Mouse (Mus musculus): Measurements from ENCODE around the gene Trim65. TPM values are rescaled to one million over a fixed set of nuclear protein-coding genes. Genes with fewer than 3 reads are reported as not detected.
A peak's percentile ranks its signal among the peaks of the same experiment; 100 is the strongest.

Trim65 gene
- total and polyA plus RNA-seq, 2 experiments from 2014 or later: 2.3 to 7.6 TPM

DNA sequence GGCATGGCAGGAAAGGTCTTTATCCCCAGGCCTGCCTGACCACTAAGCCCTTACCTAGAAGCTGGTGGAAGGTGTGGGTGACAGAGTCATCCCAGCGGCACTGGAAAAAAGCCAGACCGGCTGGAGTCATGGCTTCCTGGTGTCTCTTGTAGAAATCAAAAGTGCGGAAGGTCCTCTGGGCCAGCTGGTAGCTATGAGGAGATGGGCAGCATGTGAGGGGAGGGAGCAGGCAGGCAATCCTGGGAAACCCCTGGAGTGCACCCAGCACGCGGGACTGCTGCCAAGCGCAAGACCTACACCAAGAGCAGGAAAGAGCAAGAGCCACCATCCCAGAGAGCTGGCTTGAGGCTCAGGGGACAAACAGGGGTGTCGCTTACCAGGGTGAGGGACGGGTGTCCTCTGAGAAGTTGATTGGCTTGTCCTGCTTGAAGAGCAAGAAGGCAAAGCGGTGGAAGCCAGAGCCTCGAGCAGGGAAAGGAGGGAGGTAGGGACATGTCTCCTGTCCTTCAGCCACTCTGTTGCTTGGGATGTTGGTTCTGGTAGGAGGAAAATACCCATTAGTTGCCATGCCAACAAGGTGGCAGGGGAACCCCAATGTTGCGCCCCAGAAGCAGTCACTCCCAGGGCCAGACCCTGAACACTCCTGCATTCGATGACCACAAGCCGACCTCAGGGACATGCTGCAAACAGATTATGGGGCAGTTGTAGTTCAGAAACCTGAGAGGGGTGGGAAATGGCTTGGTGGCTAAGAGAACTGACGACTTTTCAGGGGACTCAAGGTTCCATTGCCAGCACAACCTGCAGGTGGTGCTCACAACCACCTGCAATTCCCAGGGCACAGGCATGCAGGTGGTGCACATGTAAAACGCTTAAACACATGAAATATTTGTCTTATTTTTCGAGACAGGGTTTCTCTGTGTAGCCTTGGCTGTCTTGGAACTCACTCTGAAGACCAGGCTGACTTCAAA, 1.7 kb upstream of the Trim65 start:
- Histone ChIP-seq H3K9ac (replicated peaks; ENCODE audit: low read length, poor library complexity, severe bottlenecking) (no peak overlapping the region), H3K4me2 (ENCODE audit: low read depth, low read length, poor library complexity, severe bottlenecking) (no peak overlapping the region), H3K4me1 (ENCODE audit: insufficient read depth, low read length) (peaks cover 6% of the 10 kb centered on the region; the same call in 1 of the 2 replicates), H3K9me3 (ENCODE audit: low read length) (no peaks in the 10 kb centered on the region), H3K4me3 (ENCODE audit: low read depth, low read length) (no peak overlapping the region), H3K36me3 (ENCODE audit: insufficient read depth, low read length) (peaks cover 25% of the 10 kb centered on the region), H3K27ac (ENCODE audit: low read depth, low read length) (no peak overlapping the region), H3K27me3 (ENCODE audit: insufficient read depth, low read length) (no peaks in the 10 kb centered on the region)
- 85% methylated on average over 16 of the region's 16 CpGs for WGBS
- ATAC-seq (ENCODE audit: low FRiP score) (no peak), DNase-seq (ENCODE audit: low spot score) (no peak)
- peak; percentile 63 for TF ChIP-seq CTCF (IDR thresholded peaks at IDR 0.05)

DNA sequence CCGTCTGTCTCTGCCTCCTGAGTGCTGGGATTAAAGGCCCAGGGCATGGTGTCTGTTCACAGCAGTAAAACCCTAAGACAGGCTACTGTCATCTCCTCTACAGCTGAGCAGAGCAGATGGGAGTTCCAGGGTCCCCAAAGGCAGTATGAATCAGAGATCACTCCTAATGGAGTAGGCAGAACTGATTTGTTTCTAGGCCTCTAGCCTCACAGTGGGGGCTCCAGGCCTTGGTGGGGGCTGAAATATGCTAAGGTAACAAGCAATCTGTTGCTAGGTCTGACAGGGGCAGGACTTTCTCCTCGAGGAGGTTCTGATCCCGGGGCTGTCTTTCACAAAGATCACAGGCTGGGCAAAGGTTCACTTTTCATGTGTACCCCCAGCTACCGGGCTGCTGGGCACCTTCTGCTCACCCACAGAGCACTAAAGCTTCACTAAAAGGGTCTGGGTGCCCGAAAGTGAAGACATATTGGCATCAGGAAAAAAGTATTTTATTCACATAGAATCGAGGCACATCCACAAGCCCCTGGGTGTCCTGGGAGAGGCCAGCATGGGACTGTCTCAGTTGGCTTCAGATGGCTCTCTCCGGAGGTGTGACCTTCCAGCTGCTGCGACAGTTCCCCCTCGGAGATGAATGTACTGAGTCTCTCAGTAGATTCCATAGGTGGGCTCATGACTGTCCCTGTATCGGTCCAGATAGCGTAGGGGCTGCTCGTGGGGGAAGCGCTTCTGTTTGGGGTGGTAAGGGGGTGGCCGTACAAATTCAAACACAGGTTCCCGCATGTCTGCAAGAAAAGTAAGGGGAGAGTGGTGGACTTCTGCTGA, 632 bp upstream of the Trim65 start:
- H3K27ac ChIP-seq (ENCODE audit: low read depth, low read length): no peak overlapping the region
- H3K27me3 ChIP-seq (ENCODE audit: insufficient read depth, low read length): no peaks in the 10 kb centered on the region
- ATAC-seq (ENCODE audit: low FRiP score) (no peak), DNase-seq (ENCODE audit: low spot score) (no peak)
- peaks cover 6% of the 10 kb centered on the region; the same call in 1 of the 2 replicates for H3K4me1 ChIP-seq (ENCODE audit: insufficient read depth, low read length)
- H3K36me3 ChIP-seq (ENCODE audit: insufficient read depth, low read length): peaks cover 26% of the 10 kb centered on the region
- peak overlapping the region; percentile 57 for H3K4me3 ChIP-seq (ENCODE audit: low read depth, low read length)
- H3K9ac ChIP-seq (replicated peaks; ENCODE audit: low read length, poor library complexity, severe bottlenecking): peak overlapping the region; percentile 79; the same call in 1 of the 2 replicates
- no peaks in the 10 kb centered on the region for H3K9me3 ChIP-seq (ENCODE audit: low read length)
- 86% methylated on average over 15 of the region's 15 CpGs for WGBS
- TF ChIP-seq CTCF (IDR thresholded peaks at IDR 0.05): no peak
- H3K4me2 ChIP-seq (ENCODE audit: low read depth, low read length, poor library complexity, severe bottlenecking): peak overlapping the region; percentile 73

DNA sequence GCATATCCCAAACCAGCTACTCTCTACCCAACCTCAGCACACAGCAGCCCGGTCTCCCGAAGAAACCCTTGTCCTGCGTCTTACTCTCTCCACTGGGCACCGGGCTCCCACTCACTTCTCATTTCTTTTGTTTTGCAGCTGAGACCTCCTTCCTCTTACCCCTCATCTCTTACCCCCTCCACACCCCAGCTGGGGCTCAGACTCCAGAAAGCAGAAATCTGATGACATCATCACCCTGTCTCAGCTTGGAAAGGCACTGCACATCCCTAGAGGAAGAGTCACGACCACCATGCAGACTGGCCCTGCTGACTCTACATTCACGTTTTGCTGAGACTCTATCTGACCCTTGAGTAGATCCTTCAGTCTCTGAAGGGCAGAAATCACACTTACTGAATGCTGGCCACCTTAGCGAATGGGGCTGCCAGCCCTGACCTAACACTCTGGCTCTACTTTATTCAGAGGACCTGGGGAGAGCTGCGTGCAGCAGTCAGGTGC, 888 bp downstream of the Trim65 start:
- Histone ChIP-seq H3K4me3 (ENCODE audit: low read depth, low read length) (peak overlapping the region; percentile 57), H3K4me1 (ENCODE audit: insufficient read depth, low read length) (peaks cover 6% of the 10 kb centered on the region; the same call in 1 of the 2 replicates), H3K36me3 (ENCODE audit: insufficient read depth, low read length) (peaks cover 35% of the 10 kb centered on the region), H3K9ac (replicated peaks; ENCODE audit: low read length, poor library complexity, severe bottlenecking) (peak overlapping the region; percentile 79), H3K9me3 (ENCODE audit: low read length) (no peaks in the 10 kb centered on the region), H3K27me3 (ENCODE audit: insufficient read depth, low read length) (no peaks in the 10 kb centered on the region), H3K4me2 (ENCODE audit: low read depth, low read length, poor library complexity, severe bottlenecking) (peak overlapping the region; percentile 73), H3K27ac (ENCODE audit: low read depth, low read length) (peak overlapping the region; percentile 89)
- WGBS: 29% methylated on average over 8 of the region's 8 CpGs
- TF ChIP-seq CTCF (IDR thresholded peaks at IDR 0.05): no peak
- DNase-seq (ENCODE audit: low spot score) (no peak), ATAC-seq (ENCODE audit: low FRiP score) (peak; percentile 24)

DNA sequence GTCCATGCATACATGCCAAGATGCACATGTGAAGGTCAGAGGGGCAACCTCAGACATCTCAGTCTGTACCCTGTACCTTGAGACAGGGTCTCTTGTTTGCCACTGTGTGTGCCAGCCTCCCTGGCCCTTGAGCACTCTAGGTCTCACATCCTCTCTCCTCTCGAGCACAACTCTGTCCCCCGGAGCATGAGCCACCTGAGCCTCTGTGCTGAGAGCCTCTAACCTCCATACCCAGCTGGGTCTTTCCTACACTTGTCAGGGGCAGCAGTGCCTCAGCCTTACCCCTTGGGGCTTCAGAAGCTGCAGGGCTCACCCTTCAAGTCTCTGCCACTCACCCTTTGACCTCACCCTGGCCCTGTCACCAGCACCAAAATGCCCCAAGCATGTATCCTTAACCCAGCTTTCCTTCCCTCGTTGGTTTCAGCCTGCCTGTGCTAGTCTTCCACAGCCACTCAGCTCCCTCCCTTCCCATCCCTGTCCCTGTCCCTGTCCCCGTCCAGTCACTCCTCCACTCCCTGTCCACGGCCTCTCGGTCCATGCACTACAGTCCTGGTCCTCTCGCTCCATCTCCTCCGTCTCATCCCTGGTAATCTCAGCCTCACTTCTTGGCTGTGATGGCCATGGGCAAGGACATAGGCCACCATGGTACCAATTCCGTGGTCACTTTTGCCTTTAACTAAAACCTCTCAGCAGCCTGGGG, 1.7 kb downstream of the Trim65 start:
- peak overlapping the region; percentile 73; the same call in 1 of the 2 replicates for H3K4me2 ChIP-seq (ENCODE audit: low read depth, low read length, poor library complexity, severe bottlenecking)
- no peak overlapping the region for H3K4me3 ChIP-seq (ENCODE audit: low read depth, low read length)
- DNase-seq (ENCODE audit: low spot score) (no peak), ATAC-seq (ENCODE audit: low FRiP score) (no peak)
- 0 out of 2 replicates have a peak overlapping the region, but pooled peaks have one; percentile 89 for H3K27ac ChIP-seq (ENCODE audit: low read depth, low read length)
- 82% methylated on average over 9 of the region's 9 CpGs for WGBS
- H3K9me3 ChIP-seq (ENCODE audit: low read length): no peaks in the 10 kb centered on the region
- H3K27me3 ChIP-seq (ENCODE audit: insufficient read depth, low read length): no peaks in the 10 kb centered on the region
- H3K4me1 ChIP-seq (ENCODE audit: insufficient read depth, low read length): peaks cover 6% of the 10 kb centered on the region; the same call in 1 of the 2 replicates
- no peak overlapping the region; the same call in 1 of the 2 replicates for H3K9ac ChIP-seq (replicated peaks; ENCODE audit: low read length, poor library complexity, severe bottlenecking)
- no peak for TF ChIP-seq CTCF (IDR thresholded peaks at IDR 0.05)
- peaks cover 27% of the 10 kb centered on the region for H3K36me3 ChIP-seq (ENCODE audit: insufficient read depth, low read length)

- no peak overlapping the region for H3K27ac ChIP-seq (ENCODE audit: low read depth, low read length)
- peaks cover 6% of the 10 kb centered on the region; the same call in 1 of the 2 replicates for H3K4me1 ChIP-seq (ENCODE audit: insufficient read depth, low read length)
- H3K9ac ChIP-seq (replicated peaks; ENCODE audit: low read length, poor library complexity, severe bottlenecking): no peak overlapping the region
- H3K4me3 ChIP-seq (ENCODE audit: low read depth, low read length): no peak overlapping the region
- H3K36me3 ChIP-seq (ENCODE audit: insufficient read depth, low read length): peaks cover 19% of the 10 kb centered on the region
- WGBS: 75% methylated on average over 9 of the region's 9 CpGs
- no peaks in the 10 kb centered on the region for H3K9me3 ChIP-seq (ENCODE audit: low read length)
- no peak overlapping the region for H3K4me2 ChIP-seq (ENCODE audit: low read depth, low read length, poor library complexity, severe bottlenecking)
- H3K27me3 ChIP-seq (ENCODE audit: insufficient read depth, low read length): no peaks in the 10 kb centered on the region
- no peak for TF ChIP-seq CTCF (IDR thresholded peaks at IDR 0.05)
- DNase-seq (ENCODE audit: low spot score) (peak; percentile 55), ATAC-seq (ENCODE audit: low FRiP score) (no peak)
Observed at GRCm38 (mm10) chr11:116127986-116128385, 2.9 kb downstream of the Trim65 start.

Measured in midbrain, postnatal 0 days (tissue).